Mouse (Mus musculus) neural tube, embryonic 14.5 days (tissue): ENCODE data around the gene Hcn3. TPM values are rescaled to one million over a fixed set of nuclear protein-coding genes. Genes with fewer than 3 reads are reported as not detected.
A peak's percentile ranks its signal among the peaks of the same experiment; 100 is the strongest.
"Not testable (repeated sequence)": the region's sequence is repeated elsewhere in the genome, so short reads cannot be mapped to it uniquely, and the experiment has no call there.

Experiments
- ATAC-seq: fragments of 200-750 bp; cut with Nextera tagmentation; 2 replicates; pipeline ENCODE4 v1.8.0; 2017; ENCODE audit warnings: low read depth, mild to moderate bottlenecking, moderate TSS enrichment, moderate library complexity
- H3K27ac ChIP-seq: fragments of 300-500 bp; sonication (generic); 2 replicates; pipeline ENCODE4 v1.5.1; 2014; ENCODE audit warnings: low read depth, mild to moderate bottlenecking, control low read depth, low read length, moderate library complexity, mixed read lengths
- H3K27me3 ChIP-seq: fragments of 300-500 bp; sonication (generic); 2 replicates; pipeline ENCODE4 v1.6.1; 2014; ENCODE audit warnings: low read length; ENCODE audit not compliant: control insufficient read depth, insufficient read depth
- H3K36me3 ChIP-seq: fragments of 300-500 bp; sonication (generic); 2 replicates; pipeline ENCODE4 v1.6.1; 2014; ENCODE audit warnings: low read length, mixed read lengths; ENCODE audit not compliant: control insufficient read depth, insufficient read depth
- H3K4me1 ChIP-seq: fragments of 300-500 bp; sonication (generic); 2 replicates; pipeline ENCODE4 v1.6.1; 2014; ENCODE audit warnings: low read length; ENCODE audit not compliant: control insufficient read depth, insufficient read depth
- H3K4me2 ChIP-seq: fragments of 300-500 bp; sonication (generic); 2 replicates; pipeline ENCODE4 v1.6.1; 2014; ENCODE audit warnings: mild to moderate bottlenecking, low read depth, low read length, control low read depth
- H3K4me3 ChIP-seq: fragments of 300-500 bp; sonication (generic); 2 replicates; pipeline ENCODE4 v1.5.1; 2014; ENCODE audit warnings: low read depth, low read length, control low read depth, mixed read lengths
- H3K9ac ChIP-seq: fragments of 300-500 bp; sonication (generic); replicated peaks from 2 replicates; pipeline ENCODE4 v1.6.1; 2014; ENCODE audit warnings: low read depth, mild to moderate bottlenecking, control low read depth, low read length, mixed read lengths
- H3K9me3 ChIP-seq: fragments of 300-500 bp; sonication (generic); 2 replicates; pipeline ENCODE4 v1.6.1; 2016; ENCODE audit warnings: low read length; ENCODE audit not compliant: control insufficient read depth
- WGBS: fragments of 180-500 bp; shearing (Covaris S2); extraction: QIAGEN DNeasy Blood & Tissue Kit; methylation state at CpG from one replicate; pipeline ENCODE4 v1.1.7; 2014; 5-methylcytosine and 5-hydroxymethylcytosine counted together
- polyA plus RNA-seq: library from polyadenylated mRNA; unstranded; fragments of >200 nt; fragmentation: Nextera tagmentation; extraction: Ambion mirVana; gene quantifications from 2 replicates; pipeline ENCODE4 v1.2.1, GENCODE M21; 2014

Hcn3 gene
- polyA plus RNA-seq, 1 experiment from 2014 or later: 25.4 TPM

- H3K27ac ChIP-seq: no peak overlapping the region
- H3K4me3 ChIP-seq: no peak overlapping the region
- ATAC-seq: no peak
- no peaks in the 10 kb centered on the region for H3K27me3 ChIP-seq
- peaks cover 57% of the 10 kb centered on the region for H3K36me3 ChIP-seq
- 93% methylated on average over 11 of the region's 11 CpGs for WGBS
- peaks cover 11% of the 10 kb centered on the region for H3K4me1 ChIP-seq
- no peaks in the 10 kb centered on the region for H3K9me3 ChIP-seq
- no peak overlapping the region for H3K9ac ChIP-seq
- no peak overlapping the region for H3K4me2 ChIP-seq
Observed at GRCm38 (mm10) chr3:89174844-89175243, 14.8 kb upstream of the Hcn3 start.

GRCm38 (mm10) chr3:89166945-89167344, 6.9 kb upstream of the Hcn3 start:
- Histone ChIP-seq H3K4me1 (peaks cover 15% of the 10 kb centered on the region), H3K36me3 (peaks cover 32% of the 10 kb centered on the region), H3K27ac (no peak overlapping the region), H3K9ac (no peak overlapping the region), H3K4me3 (no peak overlapping the region), H3K4me2 (no peak overlapping the region), H3K27me3 (peaks cover 2% of the 10 kb centered on the region; the same call in 1 of the 2 replicates), H3K9me3 (no peaks in the 10 kb centered on the region)
- WGBS: 98% methylated on average over 19 of the region's 19 CpGs
- no peak for ATAC-seq

GRCm38 (mm10) chr3:89165268-89165870, 5.4 kb upstream of the Hcn3 start:
- Histone ChIP-seq H3K36me3 (peaks cover 26% of the 10 kb centered on the region), H3K4me2 (peak overlapping the region; percentile 71), H3K9ac (peak overlapping the region; percentile 93), H3K27me3 (peaks cover 2% of the 10 kb centered on the region; the same call in 1 of the 2 replicates), H3K9me3 (no peaks in the 10 kb centered on the region), H3K27ac (peak overlapping the region; percentile 93), H3K4me3 (peak overlapping the region; percentile 91), H3K4me1 (peaks cover 15% of the 10 kb centered on the region)
- 28% methylated on average over 12 of the region's 12 CpGs for WGBS
- no peak; the same call in 1 of the 2 replicates for ATAC-seq

GRCm38 (mm10) chr3:89164506-89165267, 4.7 kb upstream of the Hcn3 start, which contains the start of gene Clk2:
Gene Clk2 (plus strand): TSS chr3:89164795.
- Histone ChIP-seq H3K4me2 (peak within 1 kb of the TSS; percentile 71), H3K27me3 (peaks cover 4% of the 10 kb centered on the region; the same call in 1 of the 2 replicates), H3K9me3 (no peaks in the 10 kb centered on the region), H3K4me1 (peaks cover 15% of the 10 kb centered on the region), H3K36me3 (peaks cover 22% of the 10 kb centered on the region), H3K9ac (peak within 1 kb of the TSS; percentile 93), H3K4me3 (peak within 1 kb of the TSS; percentile 91), H3K27ac (peak within 1 kb of the TSS; percentile 93)
- peak; percentile 96 for ATAC-seq
- WGBS: 1% methylated on average over 72 of the region's 79 CpGs

- ATAC-seq: no peak
- peak overlapping the region; percentile 71 for H3K4me2 ChIP-seq
- H3K4me1 ChIP-seq: peaks cover 19% of the 10 kb centered on the region
- H3K27me3 ChIP-seq: peaks cover 4% of the 10 kb centered on the region; the same call in 1 of the 2 replicates
- WGBS: 77% methylated on average over 5 of the region's 5 CpGs
- H3K4me3 ChIP-seq: peak overlapping the region; percentile 91
- peak overlapping the region; percentile 93; the same call in 1 of the 2 replicates for H3K9ac ChIP-seq
- H3K27ac ChIP-seq: peak overlapping the region; percentile 93; the same call in 1 of the 2 replicates
- peaks cover 12% of the 10 kb centered on the region for H3K36me3 ChIP-seq
- H3K9me3 ChIP-seq: no peaks in the 10 kb centered on the region
Observed at GRCm38 (mm10) chr3:89163643-89164245, 3.7 kb upstream of the Hcn3 start.

- 72% methylated on average over 1 of the region's 1 CpGs for WGBS
- Histone ChIP-seq H3K36me3 (peaks cover 6% of the 10 kb centered on the region), H3K9ac (no peak overlapping the region), H3K9me3 (no peaks in the 10 kb centered on the region), H3K27me3 (peaks cover 4% of the 10 kb centered on the region; the same call in 1 of the 2 replicates), H3K4me2 (no peak overlapping the region), H3K27ac (no peak overlapping the region), H3K4me3 (no peak overlapping the region), H3K4me1 (peaks cover 25% of the 10 kb centered on the region)
- ATAC-seq: no peak
Observed at GRCm38 (mm10) chr3:89163123-89163522, 3.1 kb upstream of the Hcn3 start.

GRCm38 (mm10) chr3:89161786-89162185, 1.8 kb upstream of the Hcn3 start:
- 89% methylated on average over 4 of the region's 4 CpGs for WGBS
- peaks cover 4% of the 10 kb centered on the region; the same call in 1 of the 2 replicates for H3K27me3 ChIP-seq
- H3K9me3 ChIP-seq: no peaks in the 10 kb centered on the region
- no peak overlapping the region for H3K4me2 ChIP-seq
- ATAC-seq: no peak
- H3K36me3 ChIP-seq: no peaks in the 10 kb centered on the region
- no peak overlapping the region for H3K27ac ChIP-seq
- no peak overlapping the region for H3K9ac ChIP-seq
- peaks cover 27% of the 10 kb centered on the region for H3K4me1 ChIP-seq
- no peak overlapping the region for H3K4me3 ChIP-seq

- H3K36me3 ChIP-seq, H3K9me3 ChIP-seq, H3K27ac ChIP-seq, H3K9ac ChIP-seq, ATAC-seq, H3K4me3 ChIP-seq, H3K27me3 ChIP-seq, H3K4me2 ChIP-seq: not testable (repeated sequence)
- H3K4me1 ChIP-seq: peaks cover 27% of the 10 kb centered on the region
Observed at GRCm38 (mm10) chr3:89161207-89161606, 1.2 kb upstream of the Hcn3 start.
